Mouse (Mus musculus): ENCODE measurements around the gene Kcnd3.

DNA sequence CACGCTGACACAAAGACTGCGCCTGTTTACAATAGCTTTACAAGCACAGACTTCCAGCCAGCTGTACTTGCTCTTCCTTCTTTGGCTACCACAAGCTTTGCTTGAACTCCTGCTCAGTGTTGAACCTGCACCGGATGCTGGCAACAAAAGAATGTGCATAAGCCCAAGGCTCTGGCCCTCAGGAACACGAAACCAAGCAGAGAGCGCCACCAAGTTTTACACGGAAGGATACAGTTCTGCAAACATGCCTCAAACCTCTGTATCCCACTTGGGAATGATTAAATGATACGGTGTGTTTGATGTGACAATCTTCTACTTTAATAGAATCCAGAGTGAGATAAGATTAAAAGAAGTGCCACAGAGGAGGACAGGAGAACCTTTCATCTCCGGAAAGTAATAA is 210.9 kb downstream of the Kcnd3 start:
- TF ChIP-seq CTCF (IDR thresholded peaks at IDR 0.05; ENCODE audit: borderline replicate concordance, control insufficient read depth, extremely low read depth, insufficient read depth, low read length, poor library complexity) (no peak), POLR2A (IDR thresholded peaks at IDR 0.05; ENCODE audit: control insufficient read depth, extremely low read depth, insufficient read depth, low read length, poor library complexity) (no peak)

Measured in thymus, adult 2 months (tissue).